Mouse (Mus musculus): ENCODE measurements around the gene 1110008P14Rik. TPM values are rescaled to one million over a fixed set of nuclear protein-coding genes. Genes with fewer than 3 reads are reported as not detected.
A peak's percentile ranks its signal among the peaks of the same experiment; 100 is the strongest.

1110008P14Rik gene
- polyA plus RNA-seq, 1 experiment from 2014 or later = 49.4 TPM

- DNase-seq (ENCODE audit: low spot score, missing footprints) = peak; percentile 92
- WGBS = under 1% methylated on average over 40 of the region's 52 CpGs
- peak within 1 kb of the TSS; percentile 96 for H3K4me2 ChIP-seq
- peak; percentile 67 for ATAC-seq (ENCODE audit: low FRiP score)
- H3K4me3 ChIP-seq (ENCODE audit: low read depth, low read length) = peak within 1 kb of the TSS; percentile 57
- H3K9ac ChIP-seq (ENCODE audit: low read length) = peak within 1 kb of the TSS; percentile 71
- H3K9me3 ChIP-seq (ENCODE audit: control insufficient read depth, low read length) = no peaks in the 10 kb centered on the region
- H3K27me3 ChIP-seq (ENCODE audit: control insufficient read depth, insufficient read depth, low read length) = peaks cover 7% of the 10 kb centered on the region; the same call in 1 of the 2 replicates
- H3K36me3 ChIP-seq (ENCODE audit: control insufficient read depth, insufficient read depth, low read length) = no peaks in the 10 kb centered on the region
- peaks cover 10% of the 10 kb centered on the region for H3K4me1 ChIP-seq (ENCODE audit: control insufficient read depth, insufficient read depth, low read length)
- H3K27ac ChIP-seq (ENCODE audit: low read depth, low read length) = peak within 1 kb of the TSS; percentile 53
Observed at GRCm38 (mm10) chr2:32352151-32353006, 29.4 kb downstream of the 1110008P14Rik start, which contains the start of gene Ciz1. Gene Ciz1, plus strand, starts transcription at chr2:32352327.

GRCm38 (mm10) chr2:32351471-32351961 lies 30.2 kb downstream of the 1110008P14Rik start:
- Histone ChIP-seq H3K36me3 (ENCODE audit: control insufficient read depth, insufficient read depth, low read length) (no peaks in the 10 kb centered on the region), H3K4me2 (peak overlapping the region; percentile 96), H3K27me3 (ENCODE audit: control insufficient read depth, insufficient read depth, low read length) (peaks cover 7% of the 10 kb centered on the region; the same call in 1 of the 2 replicates), H3K27ac (ENCODE audit: low read depth, low read length) (peak overlapping the region; percentile 53; the same call in 1 of the 2 replicates), H3K4me1 (ENCODE audit: control insufficient read depth, insufficient read depth, low read length) (peaks cover 10% of the 10 kb centered on the region), H3K9ac (ENCODE audit: low read length) (peak overlapping the region; percentile 71; the same call in 1 of the 2 replicates), H3K9me3 (ENCODE audit: control insufficient read depth, low read length) (no peaks in the 10 kb centered on the region), H3K4me3 (ENCODE audit: low read depth, low read length) (peak overlapping the region; percentile 57)
- DNase-seq (ENCODE audit: low spot score, missing footprints) (no peak), ATAC-seq (ENCODE audit: low FRiP score) (no peak)
- WGBS = 59% methylated on average over 9 of the region's 9 CpGs

GRCm38 (mm10) chr2:32350471-32351051 lies 31.2 kb downstream of the 1110008P14Rik start:
- DNase-seq (ENCODE audit: low spot score, missing footprints) (no peak), ATAC-seq (ENCODE audit: low FRiP score) (no peak)
- no peaks in the 10 kb centered on the region for H3K9me3 ChIP-seq (ENCODE audit: control insufficient read depth, low read length)
- H3K4me2 ChIP-seq = no peak overlapping the region
- H3K9ac ChIP-seq (ENCODE audit: low read length) = no peak overlapping the region
- no peak overlapping the region for H3K4me3 ChIP-seq (ENCODE audit: low read depth, low read length)
- no peaks in the 10 kb centered on the region for H3K36me3 ChIP-seq (ENCODE audit: control insufficient read depth, insufficient read depth, low read length)
- WGBS = 57% methylated on average over 13 of the region's 13 CpGs
- H3K4me1 ChIP-seq (ENCODE audit: control insufficient read depth, insufficient read depth, low read length) = peaks cover 10% of the 10 kb centered on the region
- H3K27me3 ChIP-seq (ENCODE audit: control insufficient read depth, insufficient read depth, low read length) = peaks cover 7% of the 10 kb centered on the region; the same call in 1 of the 2 replicates
- no peak overlapping the region for H3K27ac ChIP-seq (ENCODE audit: low read depth, low read length)

- Histone ChIP-seq H3K4me3 (ENCODE audit: low read depth, low read length) (no peak overlapping the region), H3K4me2 (no peak overlapping the region), H3K9ac (ENCODE audit: low read length) (no peak overlapping the region), H3K27ac (ENCODE audit: low read depth, low read length) (no peak overlapping the region), H3K27me3 (ENCODE audit: control insufficient read depth, insufficient read depth, low read length) (peaks cover 7% of the 10 kb centered on the region; the same call in 1 of the 2 replicates), H3K9me3 (ENCODE audit: control insufficient read depth, low read length) (no peaks in the 10 kb centered on the region), H3K4me1 (ENCODE audit: control insufficient read depth, insufficient read depth, low read length) (peaks cover 10% of the 10 kb centered on the region), H3K36me3 (ENCODE audit: control insufficient read depth, insufficient read depth, low read length) (no peaks in the 10 kb centered on the region)
- ATAC-seq (ENCODE audit: low FRiP score) = no peak
- WGBS = 72% methylated on average over 8 of the region's 8 CpGs
- no peak for DNase-seq (ENCODE audit: low spot score, missing footprints)
Observed at GRCm38 (mm10) chr2:32349625-32350255, 32.0 kb downstream of the 1110008P14Rik start.

- Histone ChIP-seq H3K4me3 (ENCODE audit: low read depth, low read length) (no peak overlapping the region), H3K27ac (ENCODE audit: low read depth, low read length) (no peak overlapping the region), H3K9me3 (ENCODE audit: control insufficient read depth, low read length) (no peaks in the 10 kb centered on the region), H3K4me2 (no peak overlapping the region), H3K27me3 (ENCODE audit: control insufficient read depth, insufficient read depth, low read length) (peaks cover 7% of the 10 kb centered on the region; the same call in 1 of the 2 replicates), H3K36me3 (ENCODE audit: control insufficient read depth, insufficient read depth, low read length) (no peaks in the 10 kb centered on the region), H3K9ac (ENCODE audit: low read length) (no peak overlapping the region), H3K4me1 (ENCODE audit: control insufficient read depth, insufficient read depth, low read length) (peaks cover 10% of the 10 kb centered on the region)
- ATAC-seq (ENCODE audit: low FRiP score) (no peak), DNase-seq (ENCODE audit: low spot score, missing footprints) (no peak)
- WGBS = 84% methylated on average over 11 of the region's 11 CpGs
Observed at GRCm38 (mm10) chr2:32348311-32348710, 33.4 kb downstream of the 1110008P14Rik start.

GRCm38 (mm10) chr2:32347019-32347418 lies 34.7 kb downstream of the 1110008P14Rik start:
- Histone ChIP-seq H3K27ac (ENCODE audit: low read depth, low read length) (no peak overlapping the region), H3K4me2 (no peak overlapping the region), H3K36me3 (ENCODE audit: control insufficient read depth, insufficient read depth, low read length) (no peaks in the 10 kb centered on the region), H3K4me3 (ENCODE audit: low read depth, low read length) (no peak overlapping the region), H3K9me3 (ENCODE audit: control insufficient read depth, low read length) (no peaks in the 10 kb centered on the region), H3K4me1 (ENCODE audit: control insufficient read depth, insufficient read depth, low read length) (peaks cover 3% of the 10 kb centered on the region; the same call in 1 of the 2 replicates), H3K27me3 (ENCODE audit: control insufficient read depth, insufficient read depth, low read length) (peaks cover 4% of the 10 kb centered on the region; the same call in 1 of the 2 replicates), H3K9ac (ENCODE audit: low read length) (no peak overlapping the region)
- ATAC-seq (ENCODE audit: low FRiP score) (no peak), DNase-seq (ENCODE audit: low spot score, missing footprints) (no peak)
- WGBS = 85% methylated on average over 6 of the region's 6 CpGs

GRCm38 (mm10) chr2:32344598-32345321 lies 37.0 kb downstream of the 1110008P14Rik start:
- H3K4me1 ChIP-seq (ENCODE audit: control insufficient read depth, insufficient read depth, low read length) = no peaks in the 10 kb centered on the region
- DNase-seq (ENCODE audit: low spot score, missing footprints) (no peak), ATAC-seq (ENCODE audit: low FRiP score) (no peak)
- H3K9me3 ChIP-seq (ENCODE audit: control insufficient read depth, low read length) = no peaks in the 10 kb centered on the region
- H3K9ac ChIP-seq (ENCODE audit: low read length) = no peak overlapping the region
- H3K27ac ChIP-seq (ENCODE audit: low read depth, low read length) = no peak overlapping the region
- no peaks in the 10 kb centered on the region for H3K36me3 ChIP-seq (ENCODE audit: control insufficient read depth, insufficient read depth, low read length)
- H3K4me3 ChIP-seq (ENCODE audit: low read depth, low read length) = no peak overlapping the region
- H3K27me3 ChIP-seq (ENCODE audit: control insufficient read depth, insufficient read depth, low read length) = no peaks in the 10 kb centered on the region
- H3K4me2 ChIP-seq = no peak overlapping the region
- 68% methylated on average over 14 of the region's 14 CpGs for WGBS

GRCm38 (mm10) chr2:32344056-32344455 lies 37.7 kb downstream of the 1110008P14Rik start:
- Histone ChIP-seq H3K9ac (ENCODE audit: low read length) (no peak overlapping the region), H3K36me3 (ENCODE audit: control insufficient read depth, insufficient read depth, low read length) (no peaks in the 10 kb centered on the region), H3K4me3 (ENCODE audit: low read depth, low read length) (no peak overlapping the region), H3K27me3 (ENCODE audit: control insufficient read depth, insufficient read depth, low read length) (no peaks in the 10 kb centered on the region), H3K4me2 (no peak overlapping the region), H3K27ac (ENCODE audit: low read depth, low read length) (no peak overlapping the region), H3K9me3 (ENCODE audit: control insufficient read depth, low read length) (no peaks in the 10 kb centered on the region), H3K4me1 (ENCODE audit: control insufficient read depth, insufficient read depth, low read length) (no peaks in the 10 kb centered on the region)
- DNase-seq (ENCODE audit: low spot score, missing footprints) (no peak), ATAC-seq (ENCODE audit: low FRiP score) (no peak)
- 80% methylated on average over 10 of the region's 10 CpGs for WGBS
